9 mouse cellular contexts compared by ENCODE assay signal in the genomic region with DNA sequence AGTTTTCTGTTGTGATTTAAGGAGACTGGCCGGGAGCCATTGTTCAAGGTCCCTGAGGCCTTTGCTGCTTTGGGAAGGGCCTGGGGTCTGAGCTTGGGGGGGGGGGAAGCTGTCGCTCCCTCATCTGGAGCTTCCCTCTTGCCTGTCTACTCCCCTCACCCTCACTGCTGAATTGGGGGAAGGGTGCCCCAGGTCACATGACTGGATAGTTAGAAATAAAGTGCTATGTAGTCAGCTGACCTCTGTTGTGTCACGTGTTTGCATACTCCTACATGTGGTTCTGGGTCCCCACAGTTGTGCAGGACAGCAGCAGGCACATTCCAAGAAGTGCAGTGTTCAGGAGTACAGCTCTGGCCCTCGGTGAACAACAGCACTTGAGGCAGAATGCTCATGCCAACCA. TPM values are rescaled to one million over a fixed set of nuclear protein-coding genes. Genes with fewer than 3 reads are reported as not detected.
DNase-seq lines count a peak whose midpoint lies in the region; ATAC-seq and TF ChIP-seq lines count a peak whose summit lies in the region.
"Had no signal": no experiment of that assay in that cellular context is flagged by ENCODE, and none has a peak within 500 bp of the region (broad histone marks: within the 10 kb centered on the region; RNA-seq: fewer than 3 reads in every experiment).

No protein-coding gene starts in this region.

- 0 out of 2 replicates have a peak overlapping the region, but pooled peaks have one; percentile 4 for H3K27ac ChIP-seq in kidney, adult 2 months (ENCODE audit: insufficient read depth, low read depth, low read length)
- peak overlapping the region; percentile 81 for H3K27ac ChIP-seq in forebrain, embryonic 12.5 days
- peak overlapping the region; percentile 65 for H3K27ac ChIP-seq in intestine, embryonic 15.5 days
- H3K27ac ChIP-seq in midbrain, embryonic 15.5 days: peak overlapping the region; percentile 77

- no peak overlapping the region for H3K9ac ChIP-seq in forebrain, embryonic 12.5 days
- H3K9ac ChIP-seq in intestine, embryonic 15.5 days: no peak overlapping the region
- no peak overlapping the region for H3K9ac ChIP-seq in midbrain, embryonic 15.5 days

- H3K4me1 ChIP-seq in kidney, adult 2 months (ENCODE audit: control insufficient read depth, insufficient read depth, low read length): peaks cover 7% of the 10 kb centered on the region
- peaks cover 15% of the 10 kb centered on the region for H3K4me1 ChIP-seq in forebrain, embryonic 12.5 days
- peaks cover 15% of the 10 kb centered on the region for H3K4me1 ChIP-seq in intestine, embryonic 15.5 days (replicated peaks)
- H3K4me1 ChIP-seq in midbrain, embryonic 15.5 days: peaks cover 17% of the 10 kb centered on the region

- TF ChIP-seq CTCF in kidney, adult 2 months (conservative IDR thresholded peaks at IDR 0.05; ENCODE audit: insufficient read depth, insufficient read length, low read depth, low read length): no peak

- no peak overlapping the region for H3K4me3 ChIP-seq in kidney, adult 2 months (ENCODE audit: insufficient read depth, low read depth, low read length)
- H3K4me3 ChIP-seq in forebrain, embryonic 12.5 days (replicated peaks): no peak overlapping the region
- H3K4me3 ChIP-seq in intestine, embryonic 15.5 days (replicated peaks): no peak overlapping the region
- no peak overlapping the region for H3K4me3 ChIP-seq in midbrain, embryonic 15.5 days
- H3K4me3 ChIP-seq: megakaryocyte, embryonic 14.5 days had no signal

- no peaks in the 10 kb centered on the region; the same call in 1 of the 2 replicates for H3K36me3 ChIP-seq in kidney, adult 2 months (ENCODE audit: control insufficient read depth, insufficient read depth, low read length)
- H3K36me3 ChIP-seq in forebrain, embryonic 12.5 days (replicated peaks): peaks cover 55% of the 10 kb centered on the region
- peaks cover 21% of the 10 kb centered on the region for H3K36me3 ChIP-seq in intestine, embryonic 15.5 days
- H3K36me3 ChIP-seq in midbrain, embryonic 15.5 days (replicated peaks): peaks cover 3% of the 10 kb centered on the region; the same call in 1 of the 2 replicates

- TF ChIP-seq POLR2A in kidney, adult 2 months (IDR thresholded peaks at IDR 0.05; ENCODE audit: low read depth, low read length): no peak

- peak; percentile 47 for DNase-seq in kidney, adult 2 months
- no peak for DNase-seq in kidney, postnatal 14 days
- DNase-seq in left cerebral cortex, adult 11 months (ENCODE audit: low spot score): no peak
- DNase-seq in gastrocnemius, postnatal 10 days: no peak
- DNase-seq in layer of hippocampus, adult 11-12 months (ENCODE audit: low spot score): no peak

- H3K4me2 ChIP-seq in forebrain, embryonic 12.5 days: no peak overlapping the region
- H3K4me2 ChIP-seq in intestine, embryonic 15.5 days (replicated peaks): no peak overlapping the region
- no peak overlapping the region for H3K4me2 ChIP-seq in midbrain, embryonic 15.5 days

- H3K27me3 ChIP-seq in kidney, adult 2 months (replicated peaks; ENCODE audit: control insufficient read depth, insufficient read depth, low read length): no peaks in the 10 kb centered on the region
- no peaks in the 10 kb centered on the region for H3K27me3 ChIP-seq in forebrain, embryonic 12.5 days
- H3K27me3 ChIP-seq in intestine, embryonic 15.5 days (replicated peaks): no peaks in the 10 kb centered on the region
- H3K27me3 ChIP-seq in midbrain, embryonic 15.5 days (replicated peaks): no peaks in the 10 kb centered on the region
- H3K27me3 ChIP-seq: megakaryocyte, embryonic 14.5 days had no signal

- ATAC-seq in forebrain, embryonic 12.5 days (ENCODE audit: low FRiP score): no peak
- ATAC-seq in intestine, embryonic 15.5 days: no peak
- no peak for ATAC-seq in midbrain, embryonic 15.5 days (replicated peaks)

- 46% methylated on average over 4 of the region's 4 CpGs for WGBS in kidney, adult 2 months
- WGBS in forebrain, embryonic 12.5 days: 76% methylated on average over 4 of the region's 4 CpGs
- WGBS in intestine, embryonic 15.5 days: 62% methylated on average over 4 of the region's 4 CpGs
- WGBS in midbrain, embryonic 15.5 days: 64% methylated on average over 4 of the region's 4 CpGs

- H3K9me3 ChIP-seq in forebrain, embryonic 12.5 days: no peaks in the 10 kb centered on the region
- H3K9me3 ChIP-seq in intestine, embryonic 15.5 days: no peaks in the 10 kb centered on the region
- no peaks in the 10 kb centered on the region for H3K9me3 ChIP-seq in midbrain, embryonic 15.5 days
- H3K9me3 ChIP-seq: megakaryocyte, embryonic 14.5 days had no signal

RNA-seq across cellular contexts. Expression of gene Rnf114, which starts 15.7 kb away (rescaled TPM):
- polyA plus RNA-seq in kidney, adult 2 months (2012; rRNA removed): 97.9 and 98.2 TPM in 2 replicates
- polyA plus RNA-seq in forebrain, embryonic 12.5 days (2016; fragmentation: Nextera tagmentation; extraction: Ambion mirVana): 126 and 129 TPM in 2 replicates
- polyA plus RNA-seq in intestine, embryonic 15.5 days (2015; fragmentation: Nextera tagmentation; extraction: Ambion mirVana): 65.3 and 73.3 TPM in 2 replicates
- polyA plus RNA-seq in midbrain, embryonic 15.5 days (2015; fragmentation: Nextera tagmentation; extraction: Ambion mirVana): 131 and 140 TPM in 2 replicates
- total RNA-seq in gastrocnemius, postnatal 10 days (2021): 10 to 100 TPM; 16.8 to 18.3 TPM

RNA-seq across cellular contexts. Expression of gene Spata2, which starts 15.9 kb away (rescaled TPM):
- 26.5 and 31.5 TPM in 2 replicates for polyA plus RNA-seq in kidney, adult 2 months (2012; rRNA removed)
- polyA plus RNA-seq in forebrain, embryonic 12.5 days (2016; fragmentation: Nextera tagmentation; extraction: Ambion mirVana): 19.6 and 23.0 TPM in 2 replicates
- 12.7 and 13.8 TPM in 2 replicates for polyA plus RNA-seq in intestine, embryonic 15.5 days (2015; fragmentation: Nextera tagmentation; extraction: Ambion mirVana)
- 34.3 and 34.7 TPM in 2 replicates for polyA plus RNA-seq in midbrain, embryonic 15.5 days (2015; fragmentation: Nextera tagmentation; extraction: Ambion mirVana)
- 10 to 100 TPM; 14.9 to 15.6 TPM for total RNA-seq in gastrocnemius, postnatal 10 days (2021)

RNA-seq across cellular contexts. Expression of gene Slc9a8, which starts 55.2 kb away (rescaled TPM):
- polyA plus RNA-seq in kidney, adult 2 months (2012; rRNA removed): 226 and 357 TPM in 2 replicates
- polyA plus RNA-seq in forebrain, embryonic 12.5 days (2016; fragmentation: Nextera tagmentation; extraction: Ambion mirVana): 26.5 and 26.7 TPM in 2 replicates
- 19.9 and 21.7 TPM in 2 replicates for polyA plus RNA-seq in intestine, embryonic 15.5 days (2015; fragmentation: Nextera tagmentation; extraction: Ambion mirVana)
- 20.2 and 23.2 TPM in 2 replicates for polyA plus RNA-seq in midbrain, embryonic 15.5 days (2015; fragmentation: Nextera tagmentation; extraction: Ambion mirVana)
- 10 to 100 TPM; 29.2 to 33.3 TPM for total RNA-seq in gastrocnemius, postnatal 10 days (2021)

Comparison
In these comparisons a context has a peak if more than half of its experiments do, and no peak if none do; other contexts are left out.
1. H3K27ac ChIP-seq: peak in every context shown above with its lines; median percentile 81 in forebrain, embryonic 12.5 days; 77 in midbrain, embryonic 15.5 days; 65 in intestine, embryonic 15.5 days; 4 in kidney, adult 2 months.